Mouse (Mus musculus): ENCODE measurements around the gene Exosc8. TPM values are rescaled to one million over a fixed set of nuclear protein-coding genes. Genes with fewer than 3 reads are reported as not detected.
"Not testable (repeated sequence)": the region's sequence is repeated elsewhere in the genome, so short reads cannot be mapped to it uniquely, and the experiment has no call there.

Exosc8 gene
- 60.6 and 68.0 TPM in 2 replicates for total RNA-seq (2015; ENCODE audit: low replicate concordance)
- 14.1 and 65.2 TPM in 2 replicates for total RNA-seq (2017; ENCODE audit: low replicate concordance)

GRCm38 (mm10) chr3:54735247-54736046 is at the start of gene Exosc8, which contains the start of gene Alg5:
Gene Exosc8, minus strand, starts transcription at chr3:54735393.
Gene Alg5, plus strand, starts transcription at chr3:54735539.
- peak; percentile 72 for ATAC-seq (replicated peaks; ENCODE audit: low FRiP score, poor library complexity, severe bottlenecking)

GRCm38 (mm10) chr3:54775989-54776631 is 40.9 kb upstream of the Exosc8 start:
- no peak for ATAC-seq (replicated peaks; ENCODE audit: low FRiP score, poor library complexity, severe bottlenecking)

GRCm38 (mm10) chr3:54773613-54774012 is 38.4 kb upstream of the Exosc8 start:
- no peak for ATAC-seq (replicated peaks; ENCODE audit: low FRiP score, poor library complexity, severe bottlenecking)

- ATAC-seq (replicated peaks; ENCODE audit: low FRiP score, poor library complexity, severe bottlenecking) = no peak
These were observed 34.4 kb upstream of the Exosc8 start for GRCm38 (mm10) chr3:54769349-54770275.

- no peak for ATAC-seq (replicated peaks; ENCODE audit: low FRiP score, poor library complexity, severe bottlenecking)
These were observed 33.4 kb upstream of the Exosc8 start for GRCm38 (mm10) chr3:54768592-54768991.

GRCm38 (mm10) chr3:54766811-54767210 is 31.6 kb upstream of the Exosc8 start:
- no peak for ATAC-seq (replicated peaks; ENCODE audit: low FRiP score, poor library complexity, severe bottlenecking)

- ATAC-seq (replicated peaks; ENCODE audit: low FRiP score, poor library complexity, severe bottlenecking) = no peak
These were observed 30.8 kb upstream of the Exosc8 start for GRCm38 (mm10) chr3:54766034-54766433.

GRCm38 (mm10) chr3:54765521-54765920 is 30.3 kb upstream of the Exosc8 start:
- not testable (repeated sequence) for ATAC-seq (replicated peaks; ENCODE audit: low FRiP score, poor library complexity, severe bottlenecking)

- no peak for ATAC-seq (replicated peaks; ENCODE audit: low FRiP score, poor library complexity, severe bottlenecking)
These were observed 29.2 kb upstream of the Exosc8 start for GRCm38 (mm10) chr3:54764418-54764817.

GRCm38 (mm10) chr3:54761258-54761657 is 26.1 kb upstream of the Exosc8 start:
- no peak for ATAC-seq (replicated peaks; ENCODE audit: low FRiP score, poor library complexity, severe bottlenecking)

GRCm38 (mm10) chr3:54760321-54761115 is 25.3 kb upstream of the Exosc8 start:
- no peak for ATAC-seq (replicated peaks; ENCODE audit: low FRiP score, poor library complexity, severe bottlenecking)

- ATAC-seq (replicated peaks; ENCODE audit: low FRiP score, poor library complexity, severe bottlenecking) = no peak
These were observed 24.0 kb upstream of the Exosc8 start for GRCm38 (mm10) chr3:54759211-54759610.

- no peak for ATAC-seq (replicated peaks; ENCODE audit: low FRiP score, poor library complexity, severe bottlenecking)
These were observed 22.3 kb upstream of the Exosc8 start for GRCm38 (mm10) chr3:54757446-54757845.

GRCm38 (mm10) chr3:54756058-54756457 is 20.9 kb upstream of the Exosc8 start:
- ATAC-seq (replicated peaks; ENCODE audit: low FRiP score, poor library complexity, severe bottlenecking) = no peak

- no peak for ATAC-seq (replicated peaks; ENCODE audit: low FRiP score, poor library complexity, severe bottlenecking)
These were observed 20.2 kb upstream of the Exosc8 start, which contains the start of gene Smad9 for GRCm38 (mm10) chr3:54755145-54756041. Gene Smad9, plus strand, starts transcription at chr3:54755582.

GRCm38 (mm10) chr3:54753411-54753810 is 18.2 kb upstream of the Exosc8 start:
- ATAC-seq (replicated peaks; ENCODE audit: low FRiP score, poor library complexity, severe bottlenecking) = no peak

- ATAC-seq (replicated peaks; ENCODE audit: low FRiP score, poor library complexity, severe bottlenecking) = peak; percentile 68; the same call in 1 of the 2 replicates
These were observed 10.6 kb upstream of the Exosc8 start for GRCm38 (mm10) chr3:54745799-54746198.

- ATAC-seq (replicated peaks; ENCODE audit: low FRiP score, poor library complexity, severe bottlenecking) = no peak
These were observed 6.8 kb upstream of the Exosc8 start for GRCm38 (mm10) chr3:54741965-54742364.

Data from erythroblast, adult 5-6 weeks (primary cell).